Mouse (Mus musculus) limb, embryonic 10.5 days (tissue): Measurements from ENCODE around the gene 4933430I17Rik. TPM values are rescaled to one million over a fixed set of nuclear protein-coding genes. Genes with fewer than 3 reads are reported as not detected.

Experiments
- polyA plus RNA-seq: library from polyadenylated mRNA; unstranded; fragments of >200 nt; fragmentation: Nextera tagmentation; extraction: Ambion mirVana; gene quantifications from 2 replicates; pipeline ENCODE4 v1.2.1, GENCODE M21; 2016

Gene 4933430I17Rik
- polyA plus RNA-seq, 1 experiment from 2014 or later, result 0.86 TPM

Other genes with a start within 250 kb of the 4933430I17Rik start
- gene Fkbp15, start 164.8 kb upstream of the 4933430I17Rik start, polyA plus RNA-seq, result 16.4 and 19.6 TPM in 2 replicates
- 42.2 and 48.7 TPM in 2 replicates for gene Slc31a1, start 164.6 kb upstream of the 4933430I17Rik start, polyA plus RNA-seq
- 223 and 233 TPM in 2 replicates for gene Cdc26, start 116.7 kb upstream of the 4933430I17Rik start, polyA plus RNA-seq
- 38.4 and 38.6 TPM in 2 replicates for gene Prpf4, start 116.6 kb upstream of the 4933430I17Rik start, polyA plus RNA-seq
- gene Rnf183, start 90.1 kb upstream of the 4933430I17Rik start, polyA plus RNA-seq, result not detected in 2 replicates
- gene Wdr31, start 54.5 kb upstream of the 4933430I17Rik start, polyA plus RNA-seq, result 10.5 and 13.4 TPM in 2 replicates
- 1.0 and 1.3 TPM in 2 replicates for gene Bspry, start 45.3 kb upstream of the 4933430I17Rik start, polyA plus RNA-seq
- 11.7 and 13.5 TPM in 2 replicates for gene Hdhd3, start 21.9 kb upstream of the 4933430I17Rik start, polyA plus RNA-seq
- gene Alad, start 5.5 kb upstream of the 4933430I17Rik start, polyA plus RNA-seq, result 108 and 124 TPM in 2 replicates
- 113 and 116 TPM in 2 replicates for gene Pole3, start 301 bp upstream of the 4933430I17Rik start, polyA plus RNA-seq
- gene Rgs3, start 34.5 kb downstream of the 4933430I17Rik start, polyA plus RNA-seq, result 24.9 and 38.2 TPM in 2 replicates